Mouse (Mus musculus): ENCODE results near the gene Slc22a1.

GRCm38 (mm10) chr17:12634814-12635213 is 40.8 kb downstream of the Slc22a1 start:
- no peak for TF ChIP-seq GATA1 (IDR thresholded peaks at IDR 0.05; ENCODE audit: borderline replicate concordance, low read length)
- no peak for TF ChIP-seq POLR2AphosphoS5 (IDR thresholded peaks at IDR 0.05; ENCODE audit: insufficient replicate concordance, low read depth, low read length)
